Mouse (Mus musculus): ENCODE measurements at regions not wholly inside any gene's neighbourhood (a gene's known extent, or its start where the extent isn't known, plus 50 kb on each side); places are given as distances from the start of the nearest gene placed in this dataset.

GRCm38 (mm10) chr8:126216391-126216790, 82.0 kb upstream of the Slc35f3 start:
- TF ChIP-seq CTCF (conservative IDR thresholded peaks at IDR 0.05 in 1 of 2, IDR thresholded peaks at IDR 0.05 in 1 of 2; ENCODE audit: low read depth in 2 of 2, low read length in 2 of 2), result no peak
- no peak for TF ChIP-seq PAX5 (IDR thresholded peaks at IDR 0.05; ENCODE audit: low read length)
- no peak for TF ChIP-seq POLR2A (IDR thresholded peaks at IDR 0.05; ENCODE audit: low read depth, low read length)
- TF ChIP-seq RAD21 (IDR thresholded peaks at IDR 0.05; ENCODE audit: low read depth, low read length), result no peak
- no peak for TF ChIP-seq USF2 (conservative IDR thresholded peaks at IDR 0.05; ENCODE audit: low read depth, low read length)
- TF ChIP-seq ETS1 (conservative IDR thresholded peaks at IDR 0.05; ENCODE audit: low read depth, low read length), result no peak
- TF ChIP-seq MAZ (IDR thresholded peaks at IDR 0.05; ENCODE audit: low read depth, low read length), result no peak
- TF ChIP-seq MEF2A (IDR thresholded peaks at IDR 0.05; ENCODE audit: borderline replicate concordance, low read depth, low read length), result no peak
- no peak for TF ChIP-seq POLR2AphosphoS2 (IDR thresholded peaks at IDR 0.05; ENCODE audit: low read depth, low read length)
- no peak for TF ChIP-seq CHD1 (IDR thresholded peaks at IDR 0.05; ENCODE audit: low read depth, low read length)
- no peak for TF ChIP-seq NRF1 (IDR thresholded peaks at IDR 0.05; ENCODE audit: low read depth, low read length)
- TF ChIP-seq MAFK (IDR thresholded peaks at IDR 0.05; ENCODE audit: insufficient replicate concordance, low read length), result no peak

Measured in CH12.LX (cell line).